Mouse (Mus musculus) urinary bladder, adult 2 months (tissue): ENCODE results near the gene Man2b1. TPM values are rescaled to one million over a fixed set of nuclear protein-coding genes. Genes with fewer than 3 reads are reported as not detected.
A peak's percentile ranks its signal among the peaks of the same experiment; 100 is the strongest.

ENCODE experiments used
- DNase-seq: peaks from one replicate; pipeline ENCODE4 v3.0.0; 2022; ENCODE audit warnings: low spot score
- polyA plus RNA-seq: library from polyadenylated mRNA; depleted of rRNA; stranded (reverse); fragments of >200 nt; gene quantifications from 2 replicates; pipeline ENCODE4 v1.2.3, GENCODE M21; 2012; rRNA removed

Man2b1 gene
- polyA plus RNA-seq: 72.9 and 74.8 TPM in 2 replicates

GRCm38 (mm10) chr8:85083108-85083813, at the start of gene Man2b1:
Gene Man2b1, plus strand, starts transcription at chr8:85083270.
- DNase-seq: peak; percentile 68

DNA sequence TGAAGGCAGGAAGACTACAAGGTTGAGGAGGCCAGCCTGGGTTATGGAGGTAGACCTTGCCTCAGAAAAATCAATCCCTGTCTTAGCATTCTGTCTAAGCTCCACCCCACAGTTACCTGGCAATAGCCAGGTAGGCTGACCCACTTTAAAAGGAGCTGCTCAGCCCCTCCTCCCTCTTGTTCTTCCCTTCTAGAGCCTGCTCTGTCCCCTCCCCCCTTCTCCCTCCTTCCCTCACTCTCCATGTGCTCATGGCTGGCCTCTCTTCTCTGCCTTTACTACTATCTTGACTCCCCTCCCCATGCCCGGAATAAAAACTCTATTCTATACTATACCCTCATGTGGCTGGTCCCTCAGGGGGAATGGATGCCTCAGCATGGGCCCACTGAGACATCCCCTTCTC, 49.2 kb upstream of the Man2b1 start:
- DNase-seq: no peak

DNA sequence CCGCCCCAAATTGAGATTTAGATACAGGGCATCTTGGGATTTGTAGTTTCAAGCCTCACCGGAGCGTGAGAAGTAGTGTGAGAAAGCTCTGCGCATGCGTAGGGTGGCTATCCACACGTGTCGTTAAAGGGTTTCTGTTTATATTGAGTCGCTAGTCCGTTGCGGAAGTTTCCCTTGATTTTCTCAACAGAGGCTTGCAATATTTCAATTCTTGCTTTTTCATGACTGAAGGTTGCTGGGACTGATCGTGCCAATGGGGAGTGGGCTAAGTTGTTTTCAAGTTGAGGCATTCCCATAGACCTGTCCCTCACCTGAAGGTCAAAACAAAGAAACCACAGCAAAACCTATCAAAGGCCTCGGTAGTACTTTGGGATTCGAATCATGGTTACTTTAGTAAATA, 48.3 kb upstream of the Man2b1 start:
- no peak for DNase-seq

GRCm38 (mm10) chr8:85035165-85035727, 47.8 kb upstream of the Man2b1 start:
- DNase-seq: no peak

DNA sequence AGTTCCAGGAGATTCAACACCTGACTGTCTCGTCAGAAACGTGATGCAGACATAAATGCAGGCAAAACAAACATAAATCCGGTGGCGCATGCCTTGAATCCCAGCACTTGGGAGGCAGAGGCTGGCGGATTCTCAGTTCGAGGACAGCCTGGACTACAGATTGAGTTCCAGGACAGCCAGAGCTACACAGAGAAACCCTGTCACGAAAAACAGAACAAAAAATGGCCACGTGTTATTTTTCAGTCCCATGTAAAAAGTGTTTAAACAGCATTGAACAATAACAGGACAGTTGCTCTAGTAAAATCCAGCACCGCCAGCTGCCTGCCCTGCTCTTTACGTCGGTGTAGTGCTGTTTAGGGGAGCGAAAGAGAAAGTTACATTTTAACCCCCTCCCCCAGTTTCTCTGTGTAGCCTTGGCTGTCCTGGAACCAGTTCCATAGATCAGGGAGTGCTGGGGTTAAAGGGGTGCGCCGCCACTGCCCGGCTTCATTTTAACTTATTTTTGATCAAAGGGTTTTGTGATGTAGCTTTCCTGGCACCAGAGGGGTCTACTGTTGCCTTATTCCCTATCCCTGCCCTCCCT, 47.3 kb upstream of the Man2b1 start:
- no peak for DNase-seq

DNA sequence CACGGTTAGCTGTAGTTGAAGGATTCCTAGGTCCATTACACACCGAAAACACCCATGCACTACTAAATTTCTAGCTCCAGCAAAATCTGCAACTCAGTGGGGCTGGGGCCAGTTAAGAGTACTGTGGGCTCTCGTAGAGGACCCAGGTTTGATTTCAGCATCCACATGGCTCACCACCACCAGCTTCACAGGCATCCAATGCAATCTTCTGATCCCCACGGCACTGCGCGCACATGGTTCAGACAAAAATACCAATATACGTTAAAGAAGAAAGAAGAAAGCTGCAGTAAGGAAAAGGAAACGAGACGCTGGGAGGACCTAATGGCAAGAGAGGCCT, 46.7 kb upstream of the Man2b1 start:
- DNase-seq: no peak

- DNase-seq: peak; percentile 85
These were observed 46.2 kb upstream of the Man2b1 start, which contains the start of gene Tnpo2 for GRCm38 (mm10) chr8:85036718-85037365. Gene Tnpo2, plus strand, starts transcription at chr8:85036915.

DNA sequence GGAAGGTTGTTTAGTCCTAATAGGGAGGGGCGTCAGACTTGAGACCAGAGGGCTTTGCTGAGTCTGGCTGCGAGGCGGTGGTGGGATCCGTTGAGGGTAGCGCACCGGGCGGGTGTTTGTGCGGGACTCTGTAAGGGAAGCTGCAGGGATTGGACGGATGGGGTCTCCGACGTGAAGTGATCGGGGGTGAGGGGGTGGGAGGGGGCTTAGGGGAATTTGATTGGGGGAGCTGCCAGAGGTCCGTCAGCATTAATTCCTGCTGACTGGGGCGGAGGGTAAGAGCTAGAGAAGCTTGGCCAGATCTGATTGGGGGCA, 45.7 kb upstream of the Man2b1 start:
- no peak for DNase-seq

DNA sequence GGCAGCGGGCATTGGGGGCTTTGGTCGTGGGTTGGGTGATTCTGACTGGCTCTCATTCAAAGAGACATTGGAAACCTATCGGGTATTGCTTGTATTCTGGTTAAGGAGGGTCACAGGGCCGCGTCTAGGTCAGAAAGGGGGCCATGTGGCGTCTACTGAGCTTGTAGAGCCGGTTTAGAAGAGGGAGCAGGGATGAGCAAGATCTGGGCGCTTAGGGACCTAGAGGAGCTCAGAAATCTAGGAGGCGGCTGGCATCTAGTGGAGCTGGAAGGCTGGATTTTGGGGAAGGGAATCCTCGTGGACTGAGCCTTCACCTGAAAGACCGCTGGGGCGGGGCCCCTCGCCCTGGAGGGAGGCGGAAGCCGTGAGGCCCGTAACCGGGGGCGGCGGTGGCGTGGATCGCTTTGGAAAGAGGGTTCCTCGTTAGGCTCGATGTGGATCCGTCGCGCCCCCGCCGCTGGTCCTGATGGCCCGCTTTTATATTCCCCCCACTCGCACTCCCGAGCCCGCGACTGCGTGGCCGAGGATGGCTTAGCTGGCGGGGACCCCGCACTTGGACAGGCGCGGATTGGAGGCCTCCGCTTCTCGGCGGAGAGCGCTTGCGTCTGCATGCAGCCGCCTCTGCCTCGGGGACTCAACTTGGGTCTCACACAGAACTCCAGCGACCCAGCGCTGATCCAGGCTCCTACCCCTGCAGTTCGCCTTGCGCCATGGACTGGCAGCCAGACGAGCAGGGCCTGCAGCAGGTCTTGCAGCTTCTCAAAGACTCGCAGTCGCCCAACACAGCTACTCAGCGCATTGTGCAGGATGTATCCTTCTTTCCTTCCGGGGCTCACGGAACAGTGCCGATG, 45.2 kb upstream of the Man2b1 start:
- DNase-seq: peak; percentile 54

DNA sequence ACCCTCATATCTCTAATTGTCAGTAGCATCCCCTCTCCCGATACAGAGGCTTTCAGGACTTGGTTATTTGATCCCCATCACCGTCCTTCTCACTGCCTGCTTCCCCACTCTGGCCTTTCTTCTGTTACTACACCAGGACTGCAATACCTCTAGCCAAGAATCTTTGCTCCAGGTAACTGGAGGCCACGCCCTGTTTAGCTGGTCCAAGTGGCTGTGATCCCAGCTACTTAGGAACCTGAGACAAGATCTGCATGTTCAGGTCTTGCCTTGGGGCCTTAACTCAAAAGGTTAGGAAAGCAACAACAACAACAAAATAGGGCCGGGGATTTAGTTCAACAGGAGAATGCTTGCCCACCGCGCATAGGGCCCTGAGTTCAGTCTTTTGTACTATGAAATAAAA, 39.5 kb upstream of the Man2b1 start:
- DNase-seq: no peak

- no peak for DNase-seq
These were observed 25.7 kb upstream of the Man2b1 start for GRCm38 (mm10) chr8:85057367-85057766.

- DNase-seq: peak; percentile 64
These were observed 23.0 kb upstream of the Man2b1 start, which contains the start of gene Fbxw9 for GRCm38 (mm10) chr8:85059879-85060616. Gene Fbxw9, plus strand, starts transcription at chr8:85060055.

DNA sequence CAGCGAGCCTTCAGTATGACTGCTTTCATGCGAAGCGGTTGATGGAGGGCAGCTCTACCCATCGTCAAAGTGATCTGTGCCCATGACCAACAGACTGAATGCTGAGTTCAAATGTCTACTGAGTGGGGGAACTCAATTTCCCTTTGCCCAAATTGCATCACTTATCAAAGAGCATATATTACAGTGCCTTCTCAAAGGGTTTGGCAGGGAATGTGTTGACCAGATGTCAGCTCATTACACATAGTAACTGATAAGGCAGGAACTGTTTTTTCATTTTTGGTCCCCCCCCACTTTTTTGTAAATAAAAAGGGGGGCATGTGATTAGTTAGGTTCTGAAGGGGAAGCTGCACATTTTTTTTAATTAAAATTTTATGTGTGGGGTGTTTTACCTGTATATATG, 20.5 kb upstream of the Man2b1 start:
- DNase-seq: no peak

DNA sequence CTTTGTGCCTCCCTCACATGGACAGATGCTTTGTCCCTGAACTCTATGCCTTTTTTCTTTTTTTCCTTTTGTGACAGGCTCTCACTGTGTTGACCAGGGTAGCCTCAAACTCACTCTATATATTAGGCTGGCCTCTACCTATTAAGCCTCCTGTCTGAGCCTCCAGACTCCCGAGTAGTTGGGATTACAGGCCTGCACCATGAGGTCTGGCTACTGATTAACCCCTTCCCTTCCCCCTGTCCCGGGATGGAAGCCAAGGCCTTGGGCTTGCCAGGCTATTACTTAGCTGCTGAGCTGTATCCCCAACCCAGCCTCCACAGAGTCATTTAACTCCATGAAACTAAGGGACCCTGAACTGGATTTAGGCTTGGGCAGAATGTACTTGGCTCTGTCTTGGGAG, 17.9 kb upstream of the Man2b1 start:
- no peak for DNase-seq

- DNase-seq: no peak
These were observed 15.9 kb upstream of the Man2b1 start for GRCm38 (mm10) chr8:85067155-85067554.

DNA sequence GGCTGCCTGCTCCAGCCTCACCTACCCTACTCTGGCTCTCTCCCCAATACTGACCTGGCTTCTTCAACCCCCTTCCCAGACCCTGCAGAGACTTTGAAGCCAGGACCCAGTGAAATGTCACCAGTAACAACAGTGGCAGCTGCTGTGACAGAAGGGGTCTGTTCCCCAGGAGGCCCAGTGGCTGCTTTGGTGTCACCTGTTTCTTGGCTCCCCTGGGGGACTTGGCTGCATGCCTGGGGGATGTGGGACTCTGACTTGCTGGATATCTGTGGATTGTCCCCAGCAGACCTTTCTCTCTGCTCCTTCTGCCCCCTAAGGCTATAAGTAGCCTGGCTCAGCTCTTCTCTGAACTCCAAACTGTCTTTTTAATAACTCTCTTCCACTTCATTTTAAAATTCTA, 15.1 kb upstream of the Man2b1 start, which contains the start of gene Gm5741:
TSS of gene Gm5741 (minus strand) at position 1 of the 400 bp plus-strand sequence.
- no peak for DNase-seq

GRCm38 (mm10) chr8:85071041-85071440, 12.0 kb upstream of the Man2b1 start:
- DNase-seq: no peak

GRCm38 (mm10) chr8:85071514-85072281, 11.4 kb upstream of the Man2b1 start, which contains the start of gene Dhps:
Gene Dhps, plus strand, starts transcription at chr8:85071757.
- peak; percentile 76 for DNase-seq

- DNase-seq: no peak
These were observed 10.6 kb upstream of the Man2b1 start for GRCm38 (mm10) chr8:85072364-85072929.

- DNase-seq: no peak
These were observed 9.9 kb upstream of the Man2b1 start for GRCm38 (mm10) chr8:85073041-85073612.
